Mouse (Mus musculus) embryonic stem cell, embryonic (primary cell): Measurements from ENCODE around the gene Prrx2.

Experiments used
- CTCF ChIA-PET, 4 experiments: fragments of 300-600 bp in 2 of 4; fragments of 350-600 bp in 2 of 4; sonication (Branson Sonifier 250); formaldehyde crosslinking; loops; one replicate each; lab custom pipeline; 2022; ENCODE audit warnings: inconsistent platforms in 2 of 4; lab: Charles Lee
- POLR2A ChIA-PET, 4 experiments: fragments of 300-600 bp in 2 of 4; fragments of 350-600 bp in 2 of 4; sonication (Branson Sonifier 250); formaldehyde crosslinking; loops; one replicate each; lab custom pipeline; 2022; ENCODE audit warnings: antibody characterized with exemption in 4 of 4, inconsistent platforms in 1 of 4; lab: Charles Lee

Gene Prrx2

DNA sequence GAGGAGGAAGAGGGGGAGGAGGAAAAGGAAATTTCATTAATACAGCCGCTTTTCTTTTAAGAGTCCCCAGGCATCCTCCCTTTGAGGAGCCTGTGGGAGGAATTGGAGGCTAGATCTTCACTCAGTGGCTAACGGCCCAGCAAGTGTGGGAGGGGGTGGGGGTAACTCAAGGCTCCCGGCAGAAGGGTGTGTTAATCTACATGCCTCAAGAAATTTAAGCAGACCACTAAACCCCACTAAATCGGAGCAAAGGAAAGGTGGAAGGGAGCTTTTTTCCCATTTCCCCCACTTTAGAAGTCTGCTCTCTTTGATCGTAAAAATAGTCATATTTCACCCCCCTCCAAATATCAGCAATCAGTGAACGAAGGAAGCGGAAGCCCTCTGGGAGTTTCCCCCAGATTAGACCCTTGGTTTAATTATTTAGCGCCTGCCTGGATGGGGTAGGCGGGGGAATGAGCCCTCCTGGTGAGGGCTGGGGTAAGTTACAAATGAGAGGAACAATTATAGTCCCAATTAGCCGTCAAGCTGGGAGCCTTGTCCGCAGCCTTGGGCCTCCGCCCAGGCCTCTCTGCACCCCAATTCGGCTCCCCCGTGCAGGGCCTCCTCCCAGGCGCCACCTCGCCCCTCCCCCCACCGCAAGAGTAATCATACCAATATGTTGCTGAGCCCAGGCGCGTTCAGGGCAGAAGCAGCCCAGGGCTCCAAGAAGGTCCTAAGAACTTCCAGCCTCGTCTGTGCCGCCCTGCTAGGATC lies 1.6 kb downstream of the Prrx2 start:
- ChIA-PET POLR2A (interaction anchor here in 3 of 4 experiments (0.6 to 1.8 kb wide), 7 partner anchors 8 to 106 kb away, joined by 3 to 6 read pairs (median 3); partner anchors contain the start of gene Ptges (in 1 of the 3)), CTCF (interaction anchor here in 1 of 4 experiments (0.8 to 1.1 kb wide), 2 partner anchors 90 to 396 kb away, joined by 3 read pairs; no protein-coding TSS in a partner anchor)

DNA sequence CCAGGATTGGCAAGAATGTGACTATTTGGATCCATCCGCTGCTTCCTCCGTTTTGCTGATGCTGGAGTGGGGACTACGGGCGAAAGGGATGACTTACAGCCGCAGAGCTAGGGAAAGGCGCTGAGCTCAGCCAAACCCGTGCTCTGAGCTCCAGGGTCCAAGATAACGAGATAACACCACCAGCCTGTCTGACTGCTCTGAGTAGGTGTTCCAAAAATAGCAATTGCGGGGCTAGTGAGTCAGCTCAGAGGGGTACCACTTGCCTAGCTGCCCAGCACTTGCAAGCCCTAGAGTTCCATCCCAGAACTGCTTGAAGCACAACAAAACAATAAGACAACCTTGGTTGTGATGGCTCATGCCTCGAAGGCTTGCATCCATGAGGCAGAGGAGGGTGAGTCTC lies 7.8 kb downstream of the Prrx2 start:
- CTCF ChIA-PET, result interaction anchor here in 3 of 4 experiments (0.6 to 0.9 kb wide), 5 partner anchors 13 to 108 kb away, joined by 3 to 5 read pairs (median 3); partner anchors contain the start of gene Ptges (in 1 of the 3)
- POLR2A ChIA-PET, result interaction anchor here in 1 of 4 experiments (0.7 to 1.1 kb wide), 3 partner anchors 21 to 87 kb away, joined by 3 read pairs; partner anchors contain the start of gene Ptges

DNA sequence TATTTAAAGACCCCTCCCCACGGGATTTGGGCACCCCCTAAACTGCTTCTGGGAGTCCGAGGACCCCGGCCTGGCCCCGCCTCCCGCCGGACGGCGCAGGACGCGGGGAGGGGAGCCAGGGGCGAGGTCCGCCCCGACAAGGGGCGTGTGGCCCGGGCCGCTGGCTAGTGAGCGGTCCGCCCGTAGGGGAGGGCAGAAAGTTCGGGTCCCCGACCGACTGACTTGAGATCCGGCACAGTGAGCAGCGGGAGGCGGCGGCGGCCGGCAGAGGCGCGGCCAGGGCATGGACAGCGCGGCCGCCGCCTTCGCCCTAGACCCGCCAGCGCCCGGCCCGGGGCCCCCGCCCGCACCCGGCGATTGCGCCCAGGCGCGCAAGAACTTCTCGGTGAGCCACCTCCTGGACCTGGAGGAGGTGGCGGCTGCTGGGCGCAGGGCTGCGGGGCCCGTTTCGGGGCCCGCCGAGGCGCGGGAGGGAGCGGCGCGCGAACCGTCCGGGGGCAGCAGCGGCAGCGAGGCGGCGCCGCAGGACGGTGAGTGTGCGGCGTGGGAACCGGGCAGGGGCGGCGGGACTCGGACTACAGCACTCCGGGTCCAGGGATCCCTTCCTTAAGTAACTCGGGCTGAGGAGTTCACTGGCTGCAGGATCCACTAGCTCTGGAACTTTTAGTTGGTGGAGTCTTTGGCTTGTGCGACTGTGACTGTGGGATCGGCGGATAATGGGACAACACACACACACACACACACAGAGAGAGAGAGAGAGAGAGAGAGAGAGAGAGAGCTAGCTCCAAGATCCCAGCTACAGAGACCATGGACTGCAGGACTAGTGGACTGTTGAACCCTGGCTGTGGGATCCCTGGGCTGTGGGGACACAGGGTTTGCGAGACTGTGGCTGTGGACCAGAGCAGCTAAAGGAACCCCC lies 10.6 kb downstream of the Prrx2 start:
- ChIA-PET CTCF (interaction anchor here (0.7 to 1.6 kb wide), 9 partner anchors 10 to 93 kb away, joined by 3 to 5 read pairs (median 3); partner anchors contain the start of genes Ptges (in 2 of the 4) and Prrx2 (in 1 of the 4)), POLR2A (interaction anchor here (0.7 to 1.6 kb wide), 10 partner anchors 9 to 610 kb away, joined by 3 to 5 read pairs (median 3); partner anchors contain the start of gene Ier5l (in 1 of the 4))

DNA sequence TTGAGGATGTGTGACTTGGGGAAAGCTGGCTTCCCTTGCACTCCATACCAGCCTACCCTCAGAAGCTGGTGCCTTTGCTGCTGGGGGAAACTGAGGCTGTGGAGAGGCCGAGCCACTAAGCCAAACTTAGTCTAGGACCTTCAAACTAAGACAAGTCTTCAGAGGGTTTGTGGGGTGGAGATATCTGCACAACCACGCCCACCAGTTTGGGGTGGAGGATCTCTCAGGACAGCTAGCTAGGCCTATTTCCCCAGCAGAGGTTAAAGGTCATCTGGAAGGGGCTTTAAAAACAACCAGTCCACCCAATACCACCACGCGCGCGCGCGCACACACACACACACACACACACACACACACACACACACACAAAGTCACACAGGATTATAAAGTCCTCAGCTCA lies 11.5 kb downstream of the Prrx2 start:
- POLR2A ChIA-PET, result interaction anchor here (0.7 to 1.6 kb wide), 7 partner anchors 9 to 609 kb away, joined by 3 to 5 read pairs (median 3); no protein-coding TSS in a partner anchor
- CTCF ChIA-PET, result interaction anchor here (0.7 to 1.6 kb wide), 8 partner anchors 11 to 92 kb away, joined by 3 to 5 read pairs (median 3); partner anchors contain the start of genes Ptges (in 2 of the 4) and Prrx2 (in 1 of the 4)

DNA sequence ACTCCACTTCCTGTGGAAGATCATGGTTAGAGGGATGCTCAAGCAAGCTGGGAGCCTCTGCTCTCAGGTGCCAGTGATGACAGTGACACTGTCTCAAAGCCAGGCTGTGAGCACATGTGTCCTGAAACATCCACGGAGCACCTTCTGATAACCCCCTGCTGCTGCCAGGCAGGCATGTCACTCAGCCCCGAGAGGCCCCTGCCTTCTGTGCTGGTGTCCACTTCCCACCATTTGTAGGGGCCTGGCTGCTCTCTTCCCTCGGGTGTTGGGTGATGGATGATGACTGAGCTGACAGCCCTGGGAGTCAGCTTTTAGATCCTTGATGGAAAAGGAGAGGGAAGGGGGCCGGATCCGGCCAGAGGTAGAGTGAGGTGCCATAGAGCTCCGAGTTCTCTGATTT lies 12.0 kb downstream of the Prrx2 start:
- ChIA-PET POLR2A (interaction anchor here in 3 of 4 experiments (0.8 to 1.6 kb wide), 3 partner anchors 10 to 55 kb away, joined by 3 to 5 read pairs (median 3); no protein-coding TSS in a partner anchor), CTCF (interaction anchor here in 2 of 4 experiments (1.1 to 1.6 kb wide), 4 partner anchors 18 to 83 kb away, joined by 3 to 5 read pairs (median 3); partner anchors contain the start of gene Ptges (in 2 of the 2))

DNA sequence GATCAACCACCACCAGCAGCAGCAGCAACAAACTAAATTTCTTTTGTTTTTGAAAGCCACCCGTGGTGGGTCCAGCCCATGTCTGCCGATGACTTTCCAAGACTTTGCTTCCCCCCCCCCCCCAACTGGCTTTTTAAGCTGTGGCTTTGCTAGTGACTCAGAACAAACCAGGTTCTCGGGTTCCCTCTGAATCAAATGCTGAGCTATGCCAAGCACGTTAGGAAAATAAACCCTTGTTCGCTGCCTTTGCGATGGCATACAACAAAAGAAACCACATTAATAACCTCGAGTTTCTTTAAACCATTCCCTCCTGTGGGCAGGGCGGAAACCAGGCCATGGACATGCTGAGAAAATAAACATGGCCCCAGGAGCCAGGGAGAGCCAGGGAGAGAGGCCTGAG lies 13.4 kb downstream of the Prrx2 start:
- CTCF ChIA-PET, result interaction anchor here in 2 of 4 experiments (0.6 kb wide), 2 partner anchors 1098 to 1117 kb away, joined by 3 read pairs; no protein-coding TSS in a partner anchor
- POLR2A ChIA-PET, result interaction anchor here in 1 of 4 experiments (0.6 to 1.3 kb wide), 2 partner anchors 79 to 471 kb away, joined by 3 to 7 read pairs; no protein-coding TSS in a partner anchor

DNA sequence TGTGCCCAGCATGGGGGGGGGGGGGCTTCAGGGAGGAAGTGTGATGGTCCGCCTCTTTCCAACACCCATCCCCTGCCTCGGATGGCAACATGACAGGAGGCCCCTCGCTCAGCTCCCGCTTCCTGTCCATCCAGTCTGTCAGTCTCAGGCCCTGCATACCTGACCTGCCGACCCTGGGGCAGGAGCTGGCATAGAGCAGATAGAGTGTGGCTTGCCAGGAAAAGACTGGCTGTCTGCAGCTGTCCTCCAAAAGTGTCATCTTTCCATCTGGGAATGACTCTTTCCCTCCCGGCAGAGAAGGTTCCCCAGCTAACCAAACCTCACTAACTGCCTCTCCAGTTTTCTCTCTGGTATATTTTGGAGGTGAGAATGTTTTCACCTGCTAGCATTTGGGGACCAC lies 15.8 kb downstream of the Prrx2 start:
- ChIA-PET CTCF (interaction anchor here in 1 of 4 experiments (0.7 kb wide), 1 partner anchor 668 kb away, joined by 9 read pairs; no protein-coding TSS in a partner anchor), POLR2A (interaction anchor here (0.5 to 1.3 kb wide), 5 partner anchors 21 to 1030 kb away, joined by 3 to 5 read pairs (median 4); partner anchors contain the start of gene Ntmt1 (in 1 of the 4))

DNA sequence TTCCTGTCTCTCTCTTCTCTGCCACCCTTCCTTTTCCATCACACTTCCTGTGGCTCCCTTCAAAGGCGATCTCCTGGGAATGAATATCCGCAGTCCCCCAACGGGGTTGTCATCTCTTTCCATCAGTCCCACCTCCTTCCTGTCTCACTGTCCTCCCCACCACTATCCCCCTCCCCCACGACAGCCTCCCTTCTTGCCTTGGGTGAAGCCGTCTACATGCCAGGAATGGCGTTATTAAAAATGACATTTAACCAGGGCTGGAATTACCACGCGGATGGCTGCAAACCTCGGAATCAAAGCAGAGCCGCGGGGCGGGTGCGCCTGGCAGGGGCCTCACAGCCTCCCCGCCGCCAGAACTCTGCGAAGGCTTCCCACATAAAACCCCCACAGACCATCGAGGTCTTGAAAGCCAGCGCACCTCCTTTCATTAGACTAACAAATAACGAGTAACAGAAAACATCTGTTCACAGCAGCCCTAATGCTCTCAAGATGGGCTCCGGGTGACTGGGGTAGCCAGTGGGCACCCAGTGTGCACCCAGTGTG lies 18.1 kb downstream of the Prrx2 start:
- CTCF ChIA-PET, result no interaction called here
- POLR2A ChIA-PET, result interaction anchor here in 3 of 4 experiments (0.7 to 1.5 kb wide), 4 partner anchors 10 to 288 kb away, joined by 3 read pairs; no protein-coding TSS in a partner anchor

DNA sequence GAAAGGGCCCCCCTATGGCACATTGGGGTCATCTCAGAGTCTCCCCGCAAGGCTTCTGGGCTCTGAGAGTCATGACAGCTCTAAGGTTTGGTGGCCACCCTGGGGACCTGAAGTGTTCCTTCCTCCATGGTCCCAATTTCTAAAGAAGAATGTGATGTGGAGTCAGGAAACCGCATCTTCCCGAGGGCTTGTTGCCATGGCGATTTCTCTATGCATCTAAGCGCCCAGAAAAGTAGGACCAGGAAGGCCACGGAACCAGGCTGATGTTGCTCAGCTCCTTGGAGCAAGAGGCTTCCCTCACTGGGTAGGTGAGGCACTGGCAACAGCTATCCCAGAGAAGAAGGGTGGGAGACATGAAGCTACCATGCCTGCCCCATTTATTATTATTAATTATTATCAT lies 22.3 kb downstream of the Prrx2 start:
- ChIA-PET CTCF (no interaction called here), POLR2A (interaction anchor here in 3 of 4 experiments (0.6 to 1.1 kb wide), 3 partner anchors 8 to 423 kb away, joined by 3 to 5 read pairs (median 4); no protein-coding TSS in a partner anchor)

DNA sequence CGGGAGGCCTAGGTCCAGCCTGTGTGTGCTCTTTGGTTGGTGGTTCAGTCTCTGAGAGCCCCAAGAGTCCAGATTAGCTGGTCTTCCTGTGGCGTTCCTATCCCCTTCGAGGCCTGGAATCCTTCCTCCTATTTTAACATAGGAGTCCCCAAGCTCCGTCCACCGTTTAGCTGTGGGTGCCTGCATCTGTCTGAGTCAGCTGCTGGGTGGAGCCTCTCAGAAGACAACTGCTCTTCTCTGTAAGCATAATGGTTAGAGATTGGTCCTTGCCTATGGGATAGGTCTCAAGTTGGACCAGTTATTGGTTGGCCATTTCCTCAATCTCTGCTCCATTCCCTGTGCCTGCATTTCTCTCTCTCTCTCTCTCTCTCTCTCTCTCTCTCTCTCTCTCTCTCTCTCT lies 25.0 kb downstream of the Prrx2 start:
- POLR2A ChIA-PET, result interaction anchor here in 3 of 4 experiments (1.0 to 1.5 kb wide), 3 partner anchors 21 to 52 kb away, joined by 3 read pairs; partner anchors contain the start of gene Ntmt1 (in 1 of the 3)
- CTCF ChIA-PET, result interaction anchor here in 1 of 4 experiments (0.6 to 1.0 kb wide), 2 partner anchors 15 to 70 kb away, joined by 3 read pairs; partner anchors contain the start of gene Ptges

DNA sequence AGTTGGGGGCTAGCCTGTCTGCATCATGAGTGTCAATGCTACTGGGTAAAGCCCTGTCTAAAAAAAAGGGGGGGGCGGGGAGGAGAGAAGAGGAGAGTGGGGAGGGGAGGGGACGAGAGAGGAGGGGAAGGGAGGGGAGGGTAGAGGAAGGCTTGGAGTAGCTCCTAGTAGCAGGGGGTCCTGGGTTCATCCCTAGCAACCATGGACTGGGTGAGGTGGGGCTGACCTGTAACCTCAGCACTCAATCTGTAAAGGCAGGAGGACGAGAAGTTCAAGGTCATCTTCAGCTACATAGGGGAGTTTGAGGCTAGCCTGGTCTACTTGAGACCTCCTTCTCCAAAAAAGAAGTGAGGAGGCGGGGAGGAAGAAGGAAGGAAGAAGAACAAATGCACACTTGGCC lies 27.3 kb downstream of the Prrx2 start:
- CTCF ChIA-PET, result interaction anchor here in 3 of 4 experiments (0.6 to 1.2 kb wide), 4 partner anchors 15 to 79 kb away, joined by 3 to 9 read pairs (median 3); partner anchors contain the start of gene Ptges (in 1 of the 3)
- POLR2A ChIA-PET, result interaction anchor here in 3 of 4 experiments (0.5 to 1.4 kb wide), 9 partner anchors 8 to 426 kb away, joined by 3 to 4 read pairs (median 4); partner anchors contain the start of gene Prrx2 (in 1 of the 3)

DNA sequence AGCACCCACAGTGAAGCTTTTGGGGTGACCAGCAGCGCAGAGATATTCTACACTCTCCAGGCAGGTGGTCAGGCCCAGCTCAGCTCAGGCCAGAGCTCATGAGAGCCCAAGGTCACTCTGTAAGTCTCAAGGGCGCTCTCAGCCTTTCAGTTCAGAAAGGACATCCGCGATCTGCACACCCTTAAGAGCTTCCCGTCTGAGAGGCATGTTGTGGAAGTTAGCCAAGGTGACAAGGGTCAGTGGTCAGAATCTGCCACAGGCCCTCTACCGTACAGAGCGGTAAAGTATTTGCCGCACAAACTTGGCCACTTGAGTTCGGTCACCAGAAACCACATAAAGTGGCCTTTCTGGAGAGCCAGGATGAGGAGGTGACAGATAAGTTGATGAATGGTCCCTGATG lies 28.8 kb downstream of the Prrx2 start:
- ChIA-PET CTCF (interaction anchor here in 3 of 4 experiments (0.5 to 1.5 kb wide), 7 partner anchors 27 to 1289 kb away, joined by 3 to 6 read pairs (median 3); partner anchors contain the start of gene Tor1a (in 1 of the 3)), POLR2A (interaction anchor here (0.6 to 1.6 kb wide), 10 partner anchors 10 to 1620 kb away, joined by 3 to 10 read pairs (median 3); partner anchors contain the start of gene Ntmt1 (in 1 of the 4))

DNA sequence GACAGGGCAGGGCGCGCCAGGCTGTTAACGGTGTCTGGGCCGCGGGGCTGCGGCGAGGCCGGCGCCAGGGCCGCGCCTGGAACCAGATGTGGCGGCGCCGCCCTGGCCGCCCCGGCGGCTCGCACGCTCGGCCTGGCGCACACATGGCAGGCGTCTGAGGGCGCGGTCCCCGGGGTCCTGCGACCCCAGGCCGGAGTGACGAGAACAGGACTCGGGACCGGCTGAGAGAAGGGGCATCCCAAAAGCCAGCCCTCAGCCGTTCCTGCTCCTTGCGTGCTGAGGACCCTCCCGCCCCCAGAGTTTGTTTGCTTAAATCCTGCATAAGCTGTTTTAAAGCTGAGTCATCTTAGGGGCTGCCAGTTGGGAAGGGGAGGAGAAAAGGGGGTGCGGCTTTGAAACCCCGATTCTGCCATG lies 30.2 kb downstream of the Prrx2 start:
- ChIA-PET CTCF (interaction anchor here in 2 of 4 experiments (0.7 to 1.1 kb wide), 3 partner anchors 16 to 26 kb away, joined by 3 to 4 read pairs (median 3); no protein-coding TSS in a partner anchor), POLR2A (interaction anchor here in 1 of 4 experiments (0.8 to 1.1 kb wide), 3 partner anchors 8 to 19 kb away, joined by 3 read pairs; no protein-coding TSS in a partner anchor)

DNA sequence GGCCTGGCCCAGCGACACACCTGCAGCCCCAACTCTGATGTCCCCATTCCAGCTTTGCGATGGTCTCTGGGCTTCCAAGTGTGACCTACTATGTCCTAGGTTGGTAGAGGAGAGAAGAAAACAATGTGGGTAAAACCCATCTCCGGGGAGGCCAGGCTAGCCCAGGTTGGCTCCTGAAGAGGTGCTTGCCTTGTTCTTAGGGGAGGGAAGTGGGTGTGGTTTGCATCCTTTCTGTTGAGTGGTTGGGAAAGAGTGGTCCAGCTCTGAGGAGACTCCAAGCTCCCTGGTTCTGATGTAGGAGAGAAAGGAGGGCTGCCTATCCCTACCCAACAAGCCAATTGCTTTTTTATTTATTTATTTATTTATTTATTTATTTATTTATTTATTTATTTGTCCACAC lies 30.7 kb downstream of the Prrx2 start:
- POLR2A ChIA-PET, result interaction anchor here in 1 of 4 experiments (0.8 to 1.1 kb wide), 3 partner anchors 9 to 20 kb away, joined by 3 read pairs; no protein-coding TSS in a partner anchor
- CTCF ChIA-PET, result interaction anchor here in 3 of 4 experiments (0.5 to 1.1 kb wide), 4 partner anchors 16 to 36 kb away, joined by 3 to 4 read pairs (median 4); no protein-coding TSS in a partner anchor

DNA sequence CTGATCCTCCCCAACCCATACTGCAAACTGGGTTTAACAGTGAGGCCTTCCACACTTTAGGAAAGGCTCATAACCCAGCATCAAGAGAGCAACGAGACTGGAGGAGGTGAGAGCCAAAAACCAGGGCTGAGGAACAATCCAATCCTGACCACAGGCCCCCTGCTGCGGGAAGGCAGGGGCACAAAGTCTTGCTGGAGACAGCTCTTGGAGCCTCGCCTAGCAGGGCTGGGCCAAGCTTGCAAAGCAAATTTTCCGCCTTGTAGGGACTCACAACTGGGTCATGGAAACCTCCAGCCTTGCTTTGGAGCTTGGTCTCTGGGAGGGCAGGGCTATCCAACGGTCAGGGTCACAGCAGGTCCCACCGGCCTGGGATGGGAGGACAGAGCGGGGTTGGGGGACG lies 36.1 kb downstream of the Prrx2 start:
- ChIA-PET CTCF (interaction anchor here in 2 of 4 experiments (0.5 to 1.0 kb wide), 4 partner anchors 20 to 480 kb away, joined by 3 read pairs; partner anchors contain the start of gene Ptges (in 1 of the 2)), POLR2A (interaction anchor here in 3 of 4 experiments (0.8 to 2.0 kb wide), 5 partner anchors 9 to 78 kb away, joined by 3 to 7 read pairs (median 4); no protein-coding TSS in a partner anchor)

DNA sequence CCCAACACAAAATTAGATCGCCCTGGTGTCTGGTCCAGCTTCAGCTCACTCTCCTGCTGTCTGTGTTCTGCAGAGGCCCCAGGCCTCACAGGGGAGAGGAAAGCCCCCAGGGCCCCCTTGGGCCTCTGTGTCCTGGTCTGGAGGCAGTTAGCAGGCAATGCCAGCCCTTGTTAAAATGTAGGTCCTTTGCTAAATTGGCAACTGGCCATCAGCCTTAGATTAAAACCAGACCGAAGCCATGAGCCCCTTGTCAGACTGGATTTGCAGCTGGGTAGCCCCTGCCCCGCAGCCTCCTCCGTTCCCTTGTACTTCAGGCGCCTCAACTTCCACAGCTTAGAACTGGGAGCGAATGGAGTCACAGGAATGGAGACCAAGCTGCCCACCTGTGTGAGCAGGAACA lies 37.9 kb downstream of the Prrx2 start:
- CTCF ChIA-PET, result interaction anchor here in 2 of 4 experiments (0.7 to 1.3 kb wide), 5 partner anchors 18 to 95 kb away, joined by 3 to 4 read pairs (median 3); partner anchors contain the start of genes Ptges (in 1 of the 2) and Tor1a (in 1 of the 2)
- POLR2A ChIA-PET, result interaction anchor here in 3 of 4 experiments (0.9 to 1.3 kb wide), 6 partner anchors 12 to 403 kb away, joined by 3 read pairs; no protein-coding TSS in a partner anchor
